Mouse (Mus musculus) lung, postnatal 0 days (tissue): ENCODE data around the gene Eif2s2. TPM values are rescaled to one million over a fixed set of nuclear protein-coding genes. Genes with fewer than 3 reads are reported as not detected.

Source experiments
- ATAC-seq: fragments of 200-750 bp; cut with Nextera tagmentation; 2 replicates; pipeline ENCODE4 v1.8.0; 2017; ENCODE audit warnings: moderate library complexity
- DNase-seq: peaks from one replicate; pipeline ENCODE4 v3.0.0-alpha.2; 2016; ENCODE audit warnings: low spot score
- H3K27ac ChIP-seq: fragments of 300-500 bp; sonication (generic); 2 replicates; pipeline ENCODE4 v1.5.1; 2014; ENCODE audit warnings: antibody characterized with exemption, mild to moderate bottlenecking, low read length, mixed read lengths
- H3K27me3 ChIP-seq: fragments of 300-500 bp; sonication (generic); replicated peaks from 2 replicates; pipeline ENCODE4 v1.6.1; 2014; ENCODE audit warnings: low read length, mixed read lengths; ENCODE audit not compliant: insufficient read depth
- H3K36me3 ChIP-seq: fragments of 300-500 bp; sonication (generic); 2 replicates; pipeline ENCODE4 v1.6.1; 2014; ENCODE audit warnings: low read length, mixed read lengths; ENCODE audit not compliant: insufficient read depth
- H3K4me1 ChIP-seq: fragments of 300-500 bp; sonication (generic); 2 replicates; pipeline ENCODE4 v1.6.1; 2014; ENCODE audit warnings: antibody characterized with exemption, low read depth, low read length, mixed read lengths; ENCODE audit not compliant: insufficient read depth
- H3K4me2 ChIP-seq: fragments of 300-500 bp; sonication (generic); replicated peaks from 2 replicates; pipeline ENCODE4 v1.6.1; 2014; ENCODE audit warnings: low read depth, mild to moderate bottlenecking, low read length, moderate library complexity, mixed read lengths
- H3K4me3 ChIP-seq: fragments of 300-500 bp; sonication (generic); 2 replicates; pipeline ENCODE4 v1.5.1; 2014; ENCODE audit warnings: low read depth, low read length
- H3K9ac ChIP-seq: fragments of 300-500 bp; sonication (generic); replicated peaks from 2 replicates; pipeline ENCODE4 v1.6.1; 2014; ENCODE audit warnings: low read depth, mild to moderate bottlenecking
- H3K9me3 ChIP-seq: fragments of 300-500 bp; sonication (generic); 2 replicates; pipeline ENCODE4 v1.6.1; 2016; ENCODE audit warnings: low read length, mixed read lengths
- CTCF ChIP-seq: IDR thresholded peaks from 2 replicates; pipeline ENCODE4 v1.5.1; 2016; ENCODE audit warnings: antibody characterized with exemption, mild to moderate bottlenecking
- EP300 ChIP-seq: IDR thresholded peaks from 2 replicates; pipeline ENCODE4 v1.6.1; 2016; ENCODE audit warnings: antibody characterized with exemption, mild to moderate bottlenecking, control low read depth
- WGBS: fragments of 180-500 bp; shearing (Covaris S2); extraction: QIAGEN DNeasy Blood & Tissue Kit; methylation state at CpG from one replicate; pipeline ENCODE4 v1.1.7; 2014; 5-methylcytosine and 5-hydroxymethylcytosine counted together
- polyA plus RNA-seq: library from polyadenylated mRNA; unstranded; fragments of >200 nt; fragmentation: Nextera tagmentation; extraction: Ambion mirVana; gene quantifications from 2 replicates; pipeline ENCODE4 v1.2.1, GENCODE M21; 2015

Eif2s2 gene
- polyA plus RNA-seq, 1 experiment from 2014 or later: 59.8 TPM

DNA sequence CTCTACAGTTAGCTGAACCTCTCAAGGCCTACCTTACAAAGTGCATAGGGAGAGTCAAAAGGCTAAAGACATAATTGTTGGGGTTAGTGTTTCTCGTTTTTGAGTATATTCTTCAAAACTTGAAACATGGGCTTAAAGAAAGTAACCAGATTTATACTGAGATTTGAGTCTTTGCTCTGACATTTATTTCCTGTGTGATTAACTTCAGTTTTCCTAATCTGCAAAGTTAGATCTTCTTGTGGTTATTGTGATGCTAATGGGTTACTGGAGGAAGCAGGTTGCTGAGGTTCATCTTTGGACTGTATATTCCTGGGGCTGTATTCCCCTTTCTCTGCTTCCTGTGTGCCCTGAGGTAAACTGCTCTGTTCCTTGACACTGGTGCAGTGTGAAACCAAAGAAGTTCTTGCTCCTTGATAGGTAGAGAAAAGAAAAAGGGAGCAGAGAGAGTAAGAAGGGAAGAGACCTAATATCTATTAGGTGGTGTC lies 66.6 kb downstream of the Eif2s2 start:
- H3K9ac ChIP-seq: no peak overlapping the region
- no peak for DNase-seq
- peaks cover 2% of the 10 kb centered on the region for H3K4me1 ChIP-seq
- no peaks in the 10 kb centered on the region for H3K9me3 ChIP-seq
- no peaks in the 10 kb centered on the region for H3K36me3 ChIP-seq
- no peaks in the 10 kb centered on the region for H3K27me3 ChIP-seq
- H3K4me2 ChIP-seq: no peak overlapping the region
- no peak overlapping the region for H3K4me3 ChIP-seq
- TF ChIP-seq EP300: no peak
- no peak for TF ChIP-seq CTCF
- ATAC-seq: no peak
- WGBS: 83% methylated on average over 1 of the region's 1 CpGs
- no peak overlapping the region for H3K27ac ChIP-seq

Other genes with a start within 250 kb of the Eif2s2 start
- gene Chmp4b, start 241.2 kb downstream of the Eif2s2 start, polyA plus RNA-seq: 33.1 and 33.7 TPM in 2 replicates
- not detected in 2 replicates for gene Gm14214, start 122.9 kb downstream of the Eif2s2 start, polyA plus RNA-seq
- 23.7 and 26.3 TPM in 2 replicates for gene Raly, start 101.8 kb downstream of the Eif2s2 start, polyA plus RNA-seq
- not detected in 2 replicates for gene a, start 101.5 kb downstream of the Eif2s2 start, polyA plus RNA-seq
- 0.12 TPM in 2 replicates for gene Gm14226, start 125.3 kb upstream of the Eif2s2 start, polyA plus RNA-seq
- 13.3 and 14.4 TPM in 2 replicates for gene Ahcy, start 181.6 kb upstream of the Eif2s2 start, polyA plus RNA-seq
- gene Itch, start 240.6 kb upstream of the Eif2s2 start, polyA plus RNA-seq: 24.9 and 30.3 TPM in 2 replicates